Mouse (Mus musculus): ENCODE results near the gene Tmem87a. TPM values are rescaled to one million over a fixed set of nuclear protein-coding genes. Genes with fewer than 3 reads are reported as not detected.
A peak's percentile ranks its signal among the peaks of the same experiment; 100 is the strongest.

Tmem87a gene
- polyA plus RNA-seq (2015; fragmentation: Nextera tagmentation; extraction: Ambion mirVana): 4.6 and 5.5 TPM in 2 replicates

DNA sequence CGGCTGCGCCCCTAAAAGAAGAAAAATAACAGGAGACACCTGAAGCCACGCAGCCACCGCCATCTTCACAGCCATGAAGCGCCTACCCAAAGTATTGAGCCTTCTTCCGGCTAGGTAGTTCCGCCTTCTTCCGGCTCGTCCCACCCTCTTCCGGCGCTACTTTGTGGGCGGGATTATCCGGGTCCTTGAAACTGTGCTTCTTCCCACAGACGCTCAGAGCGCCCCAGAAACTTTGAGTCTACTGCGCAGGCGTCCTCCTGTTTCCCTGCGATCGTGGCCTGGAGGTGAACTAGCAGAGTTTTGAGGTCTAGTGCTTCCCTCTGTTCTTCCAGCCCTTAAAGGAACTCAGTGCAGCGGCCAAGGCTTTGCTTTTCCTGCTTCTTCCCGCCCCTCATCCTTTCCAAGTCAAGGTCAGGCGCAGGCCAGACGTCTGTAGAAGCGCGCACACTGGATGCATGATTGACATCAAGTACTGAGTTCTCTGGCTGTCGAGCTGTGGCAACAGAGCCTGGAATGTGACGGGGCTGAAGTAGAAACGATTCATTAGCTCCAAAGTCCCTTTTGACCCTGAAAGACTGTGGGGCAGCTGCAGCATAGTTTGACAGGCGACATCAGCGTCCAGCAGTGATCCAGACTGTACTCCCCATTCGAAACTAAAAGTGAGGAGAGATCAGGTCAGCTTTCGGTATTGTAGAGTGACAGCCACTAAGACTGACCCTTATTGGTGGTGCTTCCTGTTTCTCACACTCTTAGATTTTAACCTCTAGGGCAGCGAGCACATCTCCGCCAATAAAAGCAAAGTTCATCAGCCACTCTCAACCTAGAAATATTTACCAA is at the start of gene Tmem87a:
Gene Tmem87a, minus strand, starts transcription at position 128 of the 837 bp plus-strand sequence.
- Histone ChIP-seq H3K4me1 (peaks cover 24% of the 10 kb centered on the region), H3K36me3 (peaks cover 19% of the 10 kb centered on the region), H3K4me3 (peak within 1 kb of the TSS; percentile 89), H3K27ac (replicated peaks) (peak within 1 kb of the TSS; percentile 99), H3K4me2 (peak within 1 kb of the TSS; percentile 88), H3K9ac (peak within 1 kb of the TSS; percentile 92), H3K27me3 (replicated peaks) (no peaks in the 10 kb centered on the region), H3K9me3 (peaks cover 14% of the 10 kb centered on the region; the same call in 1 of the 2 replicates)
- ATAC-seq (ENCODE audit: extremely low read depth, insufficient number of reproducible peaks, low FRiP score, low TSS enrichment): peak; percentile 93
- WGBS: under 1% methylated on average over 34 of the region's 34 CpGs

DNA sequence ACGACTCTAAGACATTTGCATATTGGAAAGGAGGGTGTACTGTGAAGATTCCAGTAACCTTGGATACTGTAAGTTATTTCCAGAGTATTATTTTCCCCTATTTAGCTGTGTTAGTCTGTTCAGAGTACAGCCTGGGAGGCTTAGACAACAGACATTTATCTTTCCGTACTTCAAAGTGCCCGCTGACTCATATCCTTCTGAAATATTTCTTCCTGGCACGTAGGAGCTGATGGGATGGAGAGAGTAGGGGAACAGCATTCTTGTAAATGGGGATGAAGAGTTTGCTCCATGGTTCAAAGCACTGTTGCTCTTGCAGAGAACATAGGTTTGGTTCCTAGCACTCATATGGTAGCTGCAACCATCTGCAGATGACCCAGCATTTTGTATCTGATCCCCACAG is 48.7 kb upstream of the Tmem87a start:
- no peak overlapping the region for H3K4me3 ChIP-seq
- H3K4me2 ChIP-seq: no peak overlapping the region
- peaks cover 8% of the 10 kb centered on the region; the same call in 1 of the 2 replicates for H3K4me1 ChIP-seq
- ATAC-seq (ENCODE audit: extremely low read depth, insufficient number of reproducible peaks, low FRiP score, low TSS enrichment): no peak
- H3K36me3 ChIP-seq: no peaks in the 10 kb centered on the region
- H3K9ac ChIP-seq: no peak overlapping the region
- no peaks in the 10 kb centered on the region for H3K9me3 ChIP-seq
- WGBS: 50% methylated on average over 4 of the region's 4 CpGs
- H3K27ac ChIP-seq (replicated peaks): no peak overlapping the region
- H3K27me3 ChIP-seq (replicated peaks): no peaks in the 10 kb centered on the region

DNA sequence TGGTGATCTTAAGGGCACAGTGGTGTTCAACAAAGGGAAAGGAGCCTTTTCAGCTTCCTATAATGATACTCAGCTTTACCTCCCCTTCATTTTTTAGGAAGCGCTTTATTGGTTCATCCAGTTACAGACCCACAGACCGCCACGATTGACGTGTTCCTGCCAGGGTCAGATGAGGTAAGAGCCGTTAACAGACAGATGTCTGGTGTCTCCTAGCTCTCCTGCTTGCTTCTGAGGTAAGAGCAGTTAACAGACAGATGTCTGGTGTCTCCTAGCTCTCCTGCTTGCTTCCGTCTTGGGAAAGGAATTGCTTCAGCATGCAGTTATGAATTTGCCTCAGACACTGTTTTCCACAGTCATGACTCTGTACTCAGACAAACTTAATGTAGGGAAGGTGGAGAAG is 46.8 kb upstream of the Tmem87a start:
- Histone ChIP-seq H3K27me3 (replicated peaks) (no peaks in the 10 kb centered on the region), H3K27ac (replicated peaks) (no peak overlapping the region), H3K4me3 (no peak overlapping the region), H3K9ac (no peak overlapping the region; the same call in 1 of the 2 replicates), H3K4me1 (peaks cover 12% of the 10 kb centered on the region), H3K36me3 (no peaks in the 10 kb centered on the region), H3K4me2 (no peak overlapping the region), H3K9me3 (no peaks in the 10 kb centered on the region)
- ATAC-seq (ENCODE audit: extremely low read depth, insufficient number of reproducible peaks, low FRiP score, low TSS enrichment): no peak
- WGBS: 43% methylated on average over 6 of the region's 6 CpGs

DNA sequence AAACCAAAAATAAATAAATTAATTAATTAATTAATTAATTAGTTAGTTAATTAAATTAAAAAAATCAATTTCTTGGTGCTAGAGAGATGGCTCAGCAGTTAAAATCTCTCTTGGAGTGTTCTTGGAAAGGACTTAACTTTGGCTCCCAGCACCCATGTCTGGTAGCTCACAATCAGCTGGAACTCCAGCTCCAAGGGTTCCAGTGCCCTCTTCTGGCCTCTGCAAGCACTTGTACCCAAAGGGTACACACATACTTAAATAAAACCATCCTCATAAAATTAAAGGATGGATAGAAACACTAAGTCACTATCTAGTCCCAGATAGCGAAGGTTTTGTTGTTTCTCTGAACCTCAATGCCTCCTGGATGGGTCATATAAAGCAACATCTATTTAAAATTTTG is 43.4 kb upstream of the Tmem87a start:
- Histone ChIP-seq H3K9ac (no peak overlapping the region), H3K4me1 (peaks cover 12% of the 10 kb centered on the region), H3K9me3 (no peaks in the 10 kb centered on the region), H3K4me3 (no peak overlapping the region), H3K27ac (replicated peaks) (no peak overlapping the region), H3K36me3 (no peaks in the 10 kb centered on the region), H3K27me3 (replicated peaks) (no peaks in the 10 kb centered on the region), H3K4me2 (no peak overlapping the region)
- no peak for ATAC-seq (ENCODE audit: extremely low read depth, insufficient number of reproducible peaks, low FRiP score, low TSS enrichment)
- 91% methylated on average over 1 of the region's 1 CpGs for WGBS

DNA sequence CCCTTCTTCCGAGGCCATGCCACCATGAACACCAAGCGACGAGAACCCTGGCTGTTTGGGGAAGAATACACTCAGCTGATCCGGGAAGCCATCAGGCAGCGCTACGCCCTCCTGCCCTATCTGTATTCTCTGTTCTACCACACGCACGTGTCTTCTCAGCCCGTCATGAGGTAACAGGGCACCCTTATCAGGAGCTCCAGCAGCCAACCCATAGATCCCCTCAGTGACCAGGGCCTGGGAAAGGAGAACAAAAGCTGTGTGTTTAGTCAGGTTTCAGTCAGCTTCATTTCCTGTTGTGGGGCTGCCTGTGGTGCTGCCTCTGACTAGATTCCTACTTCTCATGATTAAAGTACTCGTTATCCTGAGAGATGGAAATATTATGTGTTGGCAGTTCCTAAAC is 42.5 kb upstream of the Tmem87a start:
- 43% methylated on average over 10 of the region's 10 CpGs for WGBS
- H3K9me3 ChIP-seq: no peaks in the 10 kb centered on the region
- no peaks in the 10 kb centered on the region for H3K36me3 ChIP-seq
- H3K4me2 ChIP-seq: peak overlapping the region; percentile 7; the same call in 1 of the 2 replicates
- H3K9ac ChIP-seq: peak overlapping the region; percentile 34; the same call in 1 of the 2 replicates
- no peak overlapping the region for H3K4me3 ChIP-seq
- no peaks in the 10 kb centered on the region for H3K27me3 ChIP-seq (replicated peaks)
- ATAC-seq (ENCODE audit: extremely low read depth, insufficient number of reproducible peaks, low FRiP score, low TSS enrichment): no peak
- no peak overlapping the region for H3K27ac ChIP-seq (replicated peaks)
- peaks cover 15% of the 10 kb centered on the region for H3K4me1 ChIP-seq

DNA sequence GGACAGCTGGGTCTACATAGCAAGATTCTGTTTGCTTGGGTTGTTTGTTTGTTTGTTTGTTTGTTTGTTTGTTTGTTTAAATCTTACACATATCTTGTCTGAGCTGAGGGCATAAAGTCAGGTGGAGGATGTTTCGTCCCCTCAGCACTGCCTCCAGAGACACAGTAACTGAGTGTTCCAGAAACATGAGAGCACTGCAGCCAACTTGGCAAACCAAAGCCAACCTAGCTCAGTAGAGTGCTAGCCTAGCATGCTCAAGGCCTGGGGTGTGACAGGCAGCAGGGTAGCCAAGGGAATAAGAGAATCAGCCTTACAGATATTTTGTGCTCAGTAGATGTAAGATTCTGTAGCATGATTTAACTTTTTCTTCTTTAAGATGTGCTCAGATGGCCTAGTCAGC is 40.6 kb upstream of the Tmem87a start:
- 85% methylated on average over 1 of the region's 1 CpGs for WGBS
- Histone ChIP-seq H3K36me3 (no peaks in the 10 kb centered on the region), H3K4me2 (no peak overlapping the region), H3K9me3 (no peaks in the 10 kb centered on the region), H3K4me3 (no peak overlapping the region), H3K27me3 (replicated peaks) (no peaks in the 10 kb centered on the region), H3K4me1 (peaks cover 8% of the 10 kb centered on the region; the same call in 1 of the 2 replicates), H3K9ac (no peak overlapping the region), H3K27ac (replicated peaks) (no peak overlapping the region)
- no peak for ATAC-seq (ENCODE audit: extremely low read depth, insufficient number of reproducible peaks, low FRiP score, low TSS enrichment)

DNA sequence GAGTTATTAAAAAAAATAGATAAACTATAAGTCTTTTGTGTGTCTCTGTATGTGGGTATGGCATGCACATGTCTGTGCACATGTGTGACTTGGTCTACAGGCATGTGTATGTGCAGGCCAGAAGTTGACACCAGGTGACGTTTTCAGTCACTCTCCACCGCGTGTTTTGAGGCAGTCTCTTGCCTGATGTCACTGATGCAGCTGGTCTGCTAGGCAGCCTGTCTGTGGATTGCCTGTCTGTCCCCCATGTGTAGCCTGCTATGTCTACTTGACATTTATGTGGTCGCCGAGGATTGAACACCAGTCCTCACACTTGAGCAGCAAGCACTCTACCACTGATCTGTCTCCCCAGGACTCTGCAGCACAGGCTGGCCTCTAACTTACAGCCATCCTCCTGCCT is 20.5 kb upstream of the Tmem87a start:
- Histone ChIP-seq H3K9ac (no peak overlapping the region), H3K36me3 (peaks cover 7% of the 10 kb centered on the region), H3K4me3 (no peak overlapping the region), H3K9me3 (no peaks in the 10 kb centered on the region), H3K27ac (replicated peaks) (no peak overlapping the region), H3K27me3 (replicated peaks) (no peaks in the 10 kb centered on the region), H3K4me2 (no peak overlapping the region), H3K4me1 (no peaks in the 10 kb centered on the region)
- ATAC-seq (ENCODE audit: extremely low read depth, insufficient number of reproducible peaks, low FRiP score, low TSS enrichment): no peak
- WGBS: 79% methylated on average over 5 of the region's 5 CpGs

DNA sequence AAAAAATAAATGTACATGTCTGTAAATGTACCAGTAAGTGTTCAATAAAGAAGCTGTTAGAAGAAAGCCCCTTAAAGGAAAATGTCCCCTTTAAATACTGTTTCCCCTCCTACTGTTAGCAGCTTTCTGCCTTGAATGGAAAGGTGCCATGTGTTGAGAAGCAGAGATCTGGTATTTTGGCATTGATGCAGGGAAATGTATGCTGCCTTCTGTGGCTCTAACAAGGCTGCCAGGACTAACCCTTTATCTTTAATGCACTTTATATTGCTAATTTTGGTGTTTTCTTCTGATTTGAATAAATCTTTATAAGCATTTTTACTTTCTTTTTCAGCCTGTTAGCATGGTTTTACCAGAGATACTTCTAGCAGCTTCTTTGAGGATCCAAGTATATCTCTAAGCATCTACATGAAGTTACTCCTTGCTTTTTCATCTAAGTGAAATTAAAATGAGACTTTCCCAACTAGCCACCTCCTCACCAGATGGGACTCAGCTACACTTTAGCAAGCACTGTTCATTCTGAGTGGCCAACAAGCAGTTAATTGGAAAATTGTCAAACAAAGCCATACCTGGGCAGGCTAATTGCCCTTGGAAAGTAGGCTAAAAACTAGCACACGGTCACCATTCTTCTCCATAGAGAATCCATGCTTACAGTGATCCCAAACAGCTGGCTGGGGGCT is 11.0 kb upstream of the Tmem87a start:
- no peak overlapping the region for H3K9ac ChIP-seq
- WGBS: 49% methylated on average over 1 of the region's 1 CpGs
- H3K27me3 ChIP-seq (replicated peaks): no peaks in the 10 kb centered on the region
- no peaks in the 10 kb centered on the region for H3K9me3 ChIP-seq
- H3K4me3 ChIP-seq: no peak overlapping the region
- no peaks in the 10 kb centered on the region for H3K4me1 ChIP-seq
- H3K27ac ChIP-seq (replicated peaks): no peak overlapping the region
- ATAC-seq (ENCODE audit: extremely low read depth, insufficient number of reproducible peaks, low FRiP score, low TSS enrichment): no peak
- H3K36me3 ChIP-seq: peaks cover 33% of the 10 kb centered on the region
- no peak overlapping the region for H3K4me2 ChIP-seq

DNA sequence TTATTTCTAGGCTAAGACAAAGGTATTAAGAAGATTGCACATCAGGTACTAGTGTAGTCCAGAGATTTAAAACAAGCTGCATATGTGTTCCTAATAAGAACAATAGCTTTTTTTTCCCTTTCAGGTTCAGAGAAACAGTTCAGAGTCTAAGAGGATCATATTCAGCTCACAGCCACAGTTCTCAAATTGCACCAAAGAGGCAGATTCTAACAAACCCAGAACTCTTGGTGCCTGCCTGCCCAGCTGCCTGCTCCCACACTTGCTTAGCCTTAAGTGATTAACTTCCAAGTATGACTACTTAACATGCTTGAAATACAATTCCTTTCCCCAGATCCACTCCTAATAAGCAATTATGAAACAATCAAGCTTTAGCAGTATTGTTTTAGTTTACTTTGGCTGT is 10.2 kb upstream of the Tmem87a start:
- ATAC-seq (ENCODE audit: extremely low read depth, insufficient number of reproducible peaks, low FRiP score, low TSS enrichment): no peak
- no peak overlapping the region for H3K4me2 ChIP-seq

DNA sequence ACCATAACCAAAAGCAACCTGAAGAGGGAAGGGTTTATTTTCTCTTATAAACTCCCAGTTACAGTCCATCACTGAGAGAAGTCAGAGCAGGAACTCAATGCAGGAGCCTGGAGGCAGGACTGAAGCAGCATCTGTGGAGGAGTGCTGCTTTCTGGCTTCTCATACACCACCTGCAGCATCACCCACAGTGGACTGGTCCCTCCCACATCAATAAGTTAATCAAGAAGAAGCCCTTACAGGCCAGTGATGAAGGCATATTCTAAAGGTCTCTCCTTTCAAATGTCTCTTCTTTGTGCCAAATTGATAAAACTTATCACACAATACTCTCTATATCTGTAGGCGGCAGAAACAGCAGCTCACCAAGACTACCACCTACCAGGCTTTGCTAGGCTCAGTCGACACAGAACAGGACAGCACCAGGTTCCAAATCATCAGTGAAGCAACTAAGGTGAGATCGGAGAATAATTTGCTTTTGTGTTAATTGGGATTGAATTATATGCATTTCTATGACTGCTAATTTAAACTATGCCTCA is 7.2 kb upstream of the Tmem87a start:
- Histone ChIP-seq H3K27me3 (replicated peaks) (no peaks in the 10 kb centered on the region), H3K4me3 (no peak overlapping the region), H3K4me1 (no peaks in the 10 kb centered on the region), H3K9me3 (peaks cover 16% of the 10 kb centered on the region; the same call in 1 of the 2 replicates), H3K27ac (replicated peaks) (no peak overlapping the region), H3K9ac (no peak overlapping the region), H3K36me3 (peaks cover 41% of the 10 kb centered on the region), H3K4me2 (no peak overlapping the region)
- ATAC-seq (ENCODE audit: extremely low read depth, insufficient number of reproducible peaks, low FRiP score, low TSS enrichment): no peak
- 86% methylated on average over 3 of the region's 3 CpGs for WGBS

More for the DNA sequence above, 10.2 kb upstream of the Tmem87a start:
- Histone ChIP-seq H3K4me1 (no peaks in the 10 kb centered on the region), H3K9ac (no peak overlapping the region), H3K4me3 (no peak overlapping the region), H3K9me3 (peaks cover 3% of the 10 kb centered on the region; the same call in 1 of the 2 replicates), H3K27me3 (replicated peaks) (no peaks in the 10 kb centered on the region), H3K36me3 (peaks cover 33% of the 10 kb centered on the region), H3K27ac (replicated peaks) (no peak overlapping the region)
